Mouse (Mus musculus) E14TG2a.4 (cell line): ENCODE results near the gene Kcnh1.
A peak's percentile ranks its signal among the peaks of the same experiment; 100 is the strongest.

Experiments
- H3K27me3 ChIP-seq: 2 replicates; pipeline ENCODE4 v1.6.1; 2014; ENCODE audit warnings: low read length, control low read depth; ENCODE audit not compliant: insufficient read depth
- H3K36me3 ChIP-seq: 2 replicates; pipeline ENCODE4 v1.6.1; 2014; ENCODE audit warnings: low read length, control low read depth; ENCODE audit not compliant: insufficient read depth
- H3K4me1 ChIP-seq: replicated peaks from 2 replicates; pipeline ENCODE4 v1.6.1; 2014; ENCODE audit warnings: low read depth, low read length, control low read depth
- H3K4me3 ChIP-seq: replicated peaks from 2 replicates; pipeline ENCODE4 v1.5.1; 2014; ENCODE audit warnings: mild to moderate bottlenecking, low read length
- H3K9me3 ChIP-seq: 2 replicates; pipeline ENCODE4 v1.6.1; 2014; ENCODE audit warnings: low read length, control low read depth
- CTCF ChIP-seq: conservative IDR thresholded peaks from 2 replicates; pipeline ENCODE4 v1.5.1; 2014; ENCODE audit warnings: low read length
- NANOG ChIP-seq: IDR thresholded peaks from 2 replicates; pipeline ENCODE4 v1.6.1; 2014; ENCODE audit warnings: borderline replicate concordance, low read length, mixed read lengths
- POU5F1 ChIP-seq: IDR thresholded peaks from 2 replicates; pipeline ENCODE4 v1.6.1; 2014; ENCODE audit warnings: low read length, borderline replicate concordance

The Kcnh1 gene

DNA sequence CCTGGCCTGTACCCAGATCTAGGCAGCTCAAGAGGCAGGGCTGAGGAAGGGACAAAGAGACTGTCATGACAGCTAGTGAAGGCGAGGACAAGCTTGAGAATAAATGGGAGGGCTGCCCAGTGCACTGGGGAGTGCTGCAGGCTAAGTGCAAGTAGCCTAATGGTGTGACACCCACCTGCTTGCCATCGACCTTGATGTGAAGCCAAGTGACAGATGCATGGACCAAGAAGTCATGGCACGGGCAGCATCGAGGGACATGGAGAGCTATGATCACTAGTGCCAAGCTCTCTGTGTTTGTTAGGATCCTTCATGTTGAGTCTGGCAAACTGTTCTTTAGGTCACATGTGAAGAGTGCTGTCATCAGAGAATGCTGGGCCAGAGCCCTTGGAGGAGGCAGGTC is 313.1 kb downstream of the Kcnh1 start:
- H3K9me3 ChIP-seq = no peaks in the 10 kb centered on the region
- H3K4me1 ChIP-seq = peaks cover 13% of the 10 kb centered on the region
- H3K4me3 ChIP-seq = no peak overlapping the region
- TF ChIP-seq POU5F1 (no peak), NANOG (no peak), CTCF (no peak)
- H3K36me3 ChIP-seq = no peaks in the 10 kb centered on the region
- H3K27me3 ChIP-seq = no peaks in the 10 kb centered on the region

GRCm38 (mm10) chr1:192512821-192513220 is 322.2 kb downstream of the Kcnh1 start:
- peaks cover 59% of the 10 kb centered on the region for H3K4me1 ChIP-seq
- TF ChIP-seq CTCF = no peak
- no peak for TF ChIP-seq POU5F1
- no peaks in the 10 kb centered on the region for H3K36me3 ChIP-seq
- H3K27me3 ChIP-seq = no peaks in the 10 kb centered on the region
- no peak overlapping the region for H3K4me3 ChIP-seq
- no peaks in the 10 kb centered on the region for H3K9me3 ChIP-seq

- Histone ChIP-seq H3K4me1 (peaks cover 79% of the 10 kb centered on the region), H3K27me3 (no peaks in the 10 kb centered on the region), H3K4me3 (no peak overlapping the region), H3K36me3 (no peaks in the 10 kb centered on the region), H3K9me3 (no peaks in the 10 kb centered on the region)
- TF ChIP-seq CTCF (no peak), NANOG (peak; percentile 74; the same call in 1 of the 2 replicates), POU5F1 (peak; percentile 55; the same call in 1 of the 2 replicates)
Measured at GRCm38 (mm10) chr1:192515373-192515772, 324.8 kb downstream of the Kcnh1 start.

DNA sequence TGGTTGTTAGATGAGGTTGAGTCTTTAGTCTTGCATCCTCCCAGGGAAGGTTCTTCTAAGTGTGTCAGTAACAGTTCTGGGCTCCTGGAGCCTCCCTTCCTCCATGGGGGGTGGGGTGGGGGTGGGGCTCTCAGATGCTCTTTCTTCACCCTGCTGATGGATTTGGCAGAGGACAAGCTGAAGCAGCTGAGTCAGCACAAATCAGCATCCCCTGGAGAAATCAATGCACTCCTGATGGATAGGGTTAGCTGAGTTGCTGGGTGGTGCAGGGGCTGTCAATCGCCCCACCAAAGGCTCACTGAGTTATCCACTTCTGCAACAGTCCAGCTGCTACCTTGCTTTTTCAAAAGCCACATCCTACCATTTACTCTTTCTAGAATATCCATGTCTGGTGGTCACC is 329.1 kb downstream of the Kcnh1 start:
- Histone ChIP-seq H3K4me3 (no peak overlapping the region), H3K9me3 (no peaks in the 10 kb centered on the region), H3K4me1 (peaks cover 95% of the 10 kb centered on the region), H3K36me3 (no peaks in the 10 kb centered on the region), H3K27me3 (no peaks in the 10 kb centered on the region; the same call in 1 of the 2 replicates)
- TF ChIP-seq NANOG (no peak), POU5F1 (no peak), CTCF (no peak)

GRCm38 (mm10) chr1:192520836-192521435 is 330.4 kb downstream of the Kcnh1 start:
- no peak for TF ChIP-seq POU5F1
- TF ChIP-seq NANOG = no peak
- TF ChIP-seq CTCF = no peak
- Histone ChIP-seq H3K4me1 (peaks cover 95% of the 10 kb centered on the region), H3K9me3 (no peaks in the 10 kb centered on the region), H3K27me3 (no peaks in the 10 kb centered on the region; the same call in 1 of the 2 replicates), H3K36me3 (no peaks in the 10 kb centered on the region), H3K4me3 (no peak overlapping the region)

DNA sequence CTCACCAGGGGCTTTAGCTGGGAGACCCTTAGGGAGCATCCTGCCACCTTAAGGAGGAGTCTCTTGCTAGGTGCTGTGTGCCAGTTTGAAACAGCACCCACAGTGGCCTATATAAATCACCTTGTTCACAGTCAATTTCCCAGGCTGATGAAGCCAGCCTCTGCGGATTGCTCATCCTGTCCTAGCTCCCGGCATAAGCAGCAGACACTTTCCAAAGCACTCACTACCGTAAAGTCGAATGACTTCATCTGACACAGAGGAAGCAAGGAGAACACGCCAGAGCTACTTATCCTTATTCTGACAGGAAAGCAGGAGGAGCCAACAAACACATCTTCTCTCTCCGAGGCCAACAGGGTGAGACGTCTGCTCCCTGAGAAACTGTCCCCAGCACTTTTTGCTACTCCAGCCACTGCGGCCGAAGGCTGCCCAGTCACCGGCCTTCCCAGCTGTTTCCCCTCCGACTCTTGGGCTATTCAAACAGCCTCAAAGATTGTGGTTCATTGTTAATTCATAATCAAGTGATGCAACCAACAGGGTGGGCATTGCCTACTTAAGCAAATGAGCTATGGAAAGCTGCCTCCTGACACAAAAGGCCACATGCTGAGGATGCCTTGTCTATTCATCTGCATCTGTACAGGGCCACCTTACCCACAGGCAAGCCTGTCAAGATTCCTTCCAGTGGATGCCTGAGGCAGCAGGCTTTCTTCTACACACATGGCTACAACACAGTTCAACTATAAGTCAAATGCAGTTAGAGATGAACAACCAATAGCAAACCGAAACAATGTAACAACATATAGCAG is 332.0 kb downstream of the Kcnh1 start:
- Histone ChIP-seq H3K9me3 (no peaks in the 10 kb centered on the region), H3K27me3 (no peaks in the 10 kb centered on the region; the same call in 1 of the 2 replicates), H3K4me1 (peaks cover 81% of the 10 kb centered on the region), H3K4me3 (no peak overlapping the region; the same call in 1 of the 2 replicates), H3K36me3 (no peaks in the 10 kb centered on the region)
- peak; percentile 64 for TF ChIP-seq NANOG
- no peak for TF ChIP-seq CTCF
- TF ChIP-seq POU5F1 = no peak

- peaks cover 48% of the 10 kb centered on the region for H3K4me1 ChIP-seq
Measured at GRCm38 (mm10) chr1:192525711-192526350, 335.3 kb downstream of the Kcnh1 start.

GRCm38 (mm10) chr1:192531490-192532146 is 341.0 kb downstream of the Kcnh1 start:
- no peaks in the 10 kb centered on the region for H3K36me3 ChIP-seq
- H3K27me3 ChIP-seq = no peaks in the 10 kb centered on the region
- TF ChIP-seq POU5F1 = no peak
- no peak for TF ChIP-seq CTCF
- no peak for TF ChIP-seq NANOG
- H3K4me3 ChIP-seq = no peak overlapping the region
- H3K4me1 ChIP-seq = no peaks in the 10 kb centered on the region
- H3K9me3 ChIP-seq = no peaks in the 10 kb centered on the region

More at GRCm38 (mm10) chr1:192525711-192526350, 335.3 kb downstream of the Kcnh1 start:
- no peaks in the 10 kb centered on the region; the same call in 1 of the 2 replicates for H3K27me3 ChIP-seq
- H3K36me3 ChIP-seq = no peaks in the 10 kb centered on the region
- no peaks in the 10 kb centered on the region for H3K9me3 ChIP-seq
- TF ChIP-seq POU5F1 (no peak), CTCF (no peak), NANOG (no peak)
- no peak overlapping the region for H3K4me3 ChIP-seq
